Mouse (Mus musculus) cerebellum, adult 2 months (tissue): ENCODE measurements around the gene Cidec.

Source experiments
- CTCF ChIP-seq: fragments of 200-500 bp; IDR thresholded peaks from 2 replicates; pipeline ENCODE4 v1.5.1; 2011; ENCODE audit warnings: low read depth, mild to moderate bottlenecking, control low read depth, low read length, moderate library complexity, borderline replicate concordance; ENCODE audit not compliant: insufficient read depth
- POLR2A ChIP-seq: fragments of 200-500 bp; IDR thresholded peaks from 2 replicates; pipeline ENCODE4 v1.6.1; 2011; ENCODE audit warnings: low read length, control low read depth, borderline replicate concordance; ENCODE audit not compliant: insufficient read depth

DNA sequence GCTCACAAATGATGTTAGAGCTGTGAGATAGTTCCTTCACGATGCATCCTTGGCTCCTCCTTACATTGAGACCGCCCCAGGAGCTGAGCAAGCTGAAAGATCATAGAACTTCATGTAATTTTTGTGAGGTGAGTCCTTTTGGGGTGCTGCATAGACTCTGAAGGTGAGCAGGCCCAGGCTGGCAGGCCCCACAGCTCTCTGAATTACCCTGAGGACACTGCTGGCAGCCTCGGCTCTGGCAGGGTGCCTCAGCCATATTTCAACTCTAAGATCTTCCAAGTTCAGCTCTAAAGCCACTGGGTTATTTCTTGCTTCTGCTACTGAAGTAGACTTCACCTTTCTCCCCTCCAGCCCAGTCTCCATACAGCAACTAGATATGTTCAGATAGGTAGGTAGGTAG, 5.1 kb upstream of the Cidec start:
- TF ChIP-seq CTCF, result no peak
- TF ChIP-seq POLR2A, result no peak
